Mouse (Mus musculus) cerebellum, adult (tissue): ENCODE measurements around the gene Cd209f.
"Not testable (repeated sequence)": the region's sequence is repeated elsewhere in the genome, so short reads cannot be mapped to it uniquely, and the experiment has no call there.

Experiments
- ATAC-seq: cut with Nextera tagmentation; 2 replicates; pipeline ENCODE4 v1.9.2; 2017; ENCODE audit warnings: mild to moderate bottlenecking, moderate library complexity, mixed read lengths; ENCODE audit not compliant: insufficient number of reproducible peaks, low FRiP score, low TSS enrichment

Gene Cd209f

GRCm38 (mm10) chr8:4105735-4106134, at the start of gene Cd209f:
Gene Cd209f (minus strand): TSS chr8:4105835.
- ATAC-seq: not testable (repeated sequence)

GRCm38 (mm10) chr8:4154878-4155277, 49.2 kb upstream of the Cd209f start:
- ATAC-seq: no peak

GRCm38 (mm10) chr8:4147272-4147671, 41.6 kb upstream of the Cd209f start:
- ATAC-seq: no peak

- no peak for ATAC-seq
Measured at GRCm38 (mm10) chr8:4141721-4142120, 36.1 kb upstream of the Cd209f start.

GRCm38 (mm10) chr8:4139660-4140646, 34.3 kb upstream of the Cd209f start:
- peak; percentile 89 for ATAC-seq

GRCm38 (mm10) chr8:4133798-4134197, 28.2 kb upstream of the Cd209f start, which contains the start of gene Cd209g:
Gene Cd209g (plus strand): TSS chr8:4134098.
- ATAC-seq: no peak

GRCm38 (mm10) chr8:4088514-4088913, 17.1 kb downstream of the Cd209f start:
- not testable (repeated sequence) for ATAC-seq

GRCm38 (mm10) chr8:4087180-4087722, 18.4 kb downstream of the Cd209f start:
- ATAC-seq: peak; percentile 85
